Mouse (Mus musculus) midbrain, postnatal 0 days (tissue): ENCODE measurements at regions not wholly inside any gene's neighbourhood (a gene's known extent, or its start where the extent isn't known, plus 50 kb on each side); places are given as distances from the start of the nearest gene placed in this dataset.

Source experiments
- ATAC-seq: fragments of 200-750 bp; cut with Nextera tagmentation; 2 replicates; pipeline ENCODE4 v1.8.0; 2017; ENCODE audit warnings: moderate number of reproducible peaks, mild to moderate bottlenecking, moderate TSS enrichment, moderate library complexity; ENCODE audit not compliant: low FRiP score
- DNase-seq: peaks from one replicate; pipeline ENCODE4 v3.0.0-alpha.2; 2015; ENCODE audit warnings: low spot score
- H3K27ac ChIP-seq: fragments of 300-500 bp; sonication (generic); 2 replicates; pipeline ENCODE4 v1.5.1; 2014; ENCODE audit warnings: low read depth, mild to moderate bottlenecking, low read length, mixed read lengths
- H3K27me3 ChIP-seq: fragments of 300-500 bp; sonication (generic); 2 replicates; pipeline ENCODE4 v1.6.1; 2014; ENCODE audit warnings: low read length, control low read depth, mixed read lengths; ENCODE audit not compliant: insufficient read depth
- H3K36me3 ChIP-seq: fragments of 300-500 bp; sonication (generic); 2 replicates; pipeline ENCODE4 v1.6.1; 2014; ENCODE audit warnings: low read length, control low read depth, mixed read lengths; ENCODE audit not compliant: insufficient read depth
- H3K4me1 ChIP-seq: fragments of 300-500 bp; sonication (generic); 2 replicates; pipeline ENCODE4 v1.6.1; 2014; ENCODE audit warnings: mild to moderate bottlenecking, control low read depth, antibody characterized with exemption, low read length, mixed read lengths; ENCODE audit not compliant: insufficient read depth
- H3K4me2 ChIP-seq: fragments of 300-500 bp; sonication (generic); 2 replicates; pipeline ENCODE4 v1.6.1; 2014; ENCODE audit warnings: low read depth, mild to moderate bottlenecking, low read length, mixed read lengths; ENCODE audit not compliant: poor library complexity, severe bottlenecking
- H3K4me3 ChIP-seq: fragments of 300-500 bp; sonication (generic); 2 replicates; pipeline ENCODE4 v1.5.1; 2014; ENCODE audit warnings: low read depth, mild to moderate bottlenecking, low read length, moderate library complexity
- H3K9ac ChIP-seq: fragments of 300-500 bp; sonication (generic); replicated peaks from 2 replicates; pipeline ENCODE4 v1.6.1; 2014; ENCODE audit warnings: mild to moderate bottlenecking, low read length, moderate library complexity, mixed read lengths; ENCODE audit not compliant: poor library complexity, severe bottlenecking
- H3K9me3 ChIP-seq: fragments of 300-500 bp; sonication (generic); 2 replicates; pipeline ENCODE4 v1.6.1; 2016; ENCODE audit warnings: low read length, control low read depth
- CTCF ChIP-seq: IDR thresholded peaks from 2 replicates; pipeline ENCODE4 v1.5.1; 2016; ENCODE audit warnings: antibody characterized with exemption, mild to moderate bottlenecking
- WGBS: fragments of 180-500 bp; shearing (Covaris S2); extraction: QIAGEN DNeasy Blood & Tissue Kit; methylation state at CpG from one replicate; pipeline ENCODE4 v1.1.7; 2014; 5-methylcytosine and 5-hydroxymethylcytosine counted together

DNA sequence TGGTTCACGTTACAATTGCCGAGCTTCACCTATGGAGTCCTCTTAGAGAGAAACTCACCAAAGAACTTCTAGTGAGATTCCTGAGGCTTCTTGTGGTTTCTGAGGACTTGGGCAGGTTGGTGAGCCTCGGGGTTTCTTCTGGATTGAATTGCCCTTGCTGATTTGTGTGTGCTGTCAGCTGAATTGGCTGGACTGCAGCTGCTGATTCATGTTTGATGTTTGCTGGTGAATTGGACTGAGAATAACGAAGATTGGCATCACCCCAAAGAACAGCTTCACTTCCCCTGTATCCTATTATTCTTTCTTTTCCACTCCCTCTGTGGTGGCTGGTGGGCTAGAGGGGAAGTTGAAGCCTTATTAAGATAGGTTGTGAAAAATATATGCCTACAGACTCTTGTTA, 158.4 kb downstream of the Syk start:
- 75% methylated on average over 4 of the region's 4 CpGs for WGBS
- no peaks in the 10 kb centered on the region for H3K27me3 ChIP-seq
- H3K9me3 ChIP-seq: no peaks in the 10 kb centered on the region
- H3K27ac ChIP-seq: no peak overlapping the region
- no peak for TF ChIP-seq CTCF
- no peak overlapping the region for H3K4me3 ChIP-seq
- no peaks in the 10 kb centered on the region for H3K4me1 ChIP-seq
- H3K4me2 ChIP-seq: no peak overlapping the region
- H3K9ac ChIP-seq: no peak overlapping the region
- ATAC-seq (no peak), DNase-seq (no peak)
- H3K36me3 ChIP-seq: no peaks in the 10 kb centered on the region

GRCm38 (mm10) chr13:52756005-52756404, 173.0 kb downstream of the Syk start:
- ATAC-seq: no peak
- 58% methylated on average over 10 of the region's 10 CpGs for WGBS

DNA sequence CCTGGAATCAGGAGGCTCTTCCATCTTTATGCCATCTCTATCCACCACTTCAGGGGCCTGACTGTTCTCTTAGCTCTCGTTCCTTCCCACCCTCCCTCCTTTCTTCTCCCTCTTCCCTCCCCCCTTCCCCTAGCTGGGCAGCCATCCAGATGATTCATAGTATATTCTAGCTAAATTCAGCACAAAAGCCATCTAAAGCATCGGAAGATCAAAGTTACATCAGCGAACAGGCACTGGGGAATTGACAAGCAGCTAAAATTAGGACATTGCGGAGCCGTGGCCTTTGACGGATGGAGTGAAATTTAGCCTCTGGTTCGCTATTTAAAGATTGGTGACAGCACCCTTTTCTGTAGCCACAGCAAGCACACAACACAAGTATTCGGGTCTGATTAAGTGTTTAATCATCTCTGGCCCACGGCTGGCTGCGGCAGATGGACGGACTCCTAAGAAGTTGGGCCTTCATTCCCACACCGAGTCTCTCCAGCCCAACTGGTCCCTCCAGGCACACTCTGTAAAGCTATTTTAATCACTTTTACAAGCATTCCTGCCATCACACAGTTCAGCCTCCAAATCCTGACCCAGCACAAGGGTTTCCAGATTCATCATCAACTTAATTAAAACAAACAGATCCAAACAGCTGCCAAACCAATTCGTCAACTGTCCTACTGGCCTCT, 163.8 kb downstream of the Auh start:
- H3K4me1 ChIP-seq: peaks cover 13% of the 10 kb centered on the region
- 0 out of 2 replicates have a peak overlapping the region, but pooled peaks have one; percentile 8 for H3K9ac ChIP-seq
- no peaks in the 10 kb centered on the region for H3K36me3 ChIP-seq
- 14% methylated on average over 13 of the region's 13 CpGs for WGBS
- no peak for TF ChIP-seq CTCF
- peak overlapping the region; percentile 7; the same call in 1 of the 2 replicates for H3K27ac ChIP-seq
- DNase-seq: peak; percentile 71
- ATAC-seq: peak; percentile 52; the same call in 1 of the 2 replicates
- H3K9me3 ChIP-seq: no peaks in the 10 kb centered on the region
- no peak overlapping the region for H3K4me3 ChIP-seq
- no peaks in the 10 kb centered on the region for H3K27me3 ChIP-seq
- H3K4me2 ChIP-seq: no peak overlapping the region

More at GRCm38 (mm10) chr13:52756005-52756404, 173.0 kb downstream of the Syk start:
- H3K4me3 ChIP-seq: no peak overlapping the region
- no peaks in the 10 kb centered on the region for H3K27me3 ChIP-seq
- no peak overlapping the region for H3K27ac ChIP-seq
- H3K4me2 ChIP-seq: no peak overlapping the region
- no peaks in the 10 kb centered on the region for H3K36me3 ChIP-seq
- H3K4me1 ChIP-seq: no peaks in the 10 kb centered on the region
- DNase-seq: peak; percentile 25
- H3K9ac ChIP-seq: no peak overlapping the region
- no peaks in the 10 kb centered on the region for H3K9me3 ChIP-seq
- no peak for TF ChIP-seq CTCF

- H3K4me1 ChIP-seq: peaks cover 13% of the 10 kb centered on the region
- WGBS: 90% methylated on average over 2 of the region's 2 CpGs
- no peaks in the 10 kb centered on the region for H3K27me3 ChIP-seq
- no peak for TF ChIP-seq CTCF
- no peak overlapping the region for H3K4me2 ChIP-seq
- no peaks in the 10 kb centered on the region for H3K36me3 ChIP-seq
- no peak overlapping the region for H3K4me3 ChIP-seq
- H3K9me3 ChIP-seq: no peaks in the 10 kb centered on the region
- ATAC-seq (no peak), DNase-seq (no peak)
- H3K9ac ChIP-seq: no peak overlapping the region
- no peak overlapping the region for H3K27ac ChIP-seq
Measured at GRCm38 (mm10) chr13:52766236-52766635, 163.2 kb downstream of the Auh start.

DNA sequence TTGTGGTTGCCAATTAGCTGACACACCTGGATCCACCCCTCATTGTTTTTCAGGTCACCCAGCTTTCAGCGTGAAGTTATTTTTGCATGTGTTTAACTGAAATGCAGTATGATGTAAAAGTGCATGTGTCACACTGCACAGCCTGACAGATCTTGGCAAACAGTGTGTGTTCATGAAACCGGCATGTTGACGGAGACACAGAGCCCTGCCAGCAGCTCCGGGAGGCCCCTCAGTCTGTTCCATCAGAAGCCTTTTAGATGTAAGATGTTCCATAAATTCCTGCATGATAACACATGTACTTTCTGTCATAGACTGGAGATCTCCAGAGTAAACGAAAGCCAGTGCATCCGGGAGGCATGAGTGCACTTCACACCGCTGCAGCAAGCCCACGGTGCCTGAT, 159.5 kb downstream of the Auh start:
- WGBS: 90% methylated on average over 8 of the region's 8 CpGs
- no peak overlapping the region for H3K27ac ChIP-seq
- no peak for TF ChIP-seq CTCF
- DNase-seq: no peak
- no peaks in the 10 kb centered on the region for H3K9me3 ChIP-seq
- no peak overlapping the region for H3K9ac ChIP-seq
- no peaks in the 10 kb centered on the region for H3K27me3 ChIP-seq
- H3K4me2 ChIP-seq: no peak overlapping the region
- H3K4me1 ChIP-seq: peaks cover 11% of the 10 kb centered on the region
- no peaks in the 10 kb centered on the region for H3K36me3 ChIP-seq
- ATAC-seq: no peak
- H3K4me3 ChIP-seq: no peak overlapping the region

GRCm38 (mm10) chr13:52771518-52771917, 158.0 kb downstream of the Auh start:
- ATAC-seq (no peak), DNase-seq (no peak)
- no peak for TF ChIP-seq CTCF
- 98% methylated on average over 3 of the region's 3 CpGs for WGBS
- Histone ChIP-seq H3K9ac (no peak overlapping the region), H3K4me3 (no peak overlapping the region), H3K9me3 (no peaks in the 10 kb centered on the region), H3K4me1 (no peaks in the 10 kb centered on the region), H3K27ac (no peak overlapping the region), H3K4me2 (no peak overlapping the region), H3K36me3 (no peaks in the 10 kb centered on the region), H3K27me3 (no peaks in the 10 kb centered on the region)
